Mouse (Mus musculus) testis, adult 2 months (tissue): Measurements from ENCODE around the gene Slc35b4.

ENCODE experiments used
- CTCF ChIP-seq: fragments of 200-500 bp; IDR thresholded peaks from 2 replicates; pipeline ENCODE4 v1.5.1; 2012; ENCODE audit warnings: low read depth, mild to moderate bottlenecking, inconsistent platforms, low read length, moderate library complexity; ENCODE audit not compliant: control insufficient read depth, insufficient read depth, insufficient replicate concordance
- POLR2A ChIP-seq: fragments of 200-500 bp; IDR thresholded peaks from 2 replicates; pipeline ENCODE4 v1.6.1; 2012; ENCODE audit warnings: low read depth, mild to moderate bottlenecking, inconsistent platforms, low read length, moderate library complexity; ENCODE audit not compliant: control insufficient read depth

DNA sequence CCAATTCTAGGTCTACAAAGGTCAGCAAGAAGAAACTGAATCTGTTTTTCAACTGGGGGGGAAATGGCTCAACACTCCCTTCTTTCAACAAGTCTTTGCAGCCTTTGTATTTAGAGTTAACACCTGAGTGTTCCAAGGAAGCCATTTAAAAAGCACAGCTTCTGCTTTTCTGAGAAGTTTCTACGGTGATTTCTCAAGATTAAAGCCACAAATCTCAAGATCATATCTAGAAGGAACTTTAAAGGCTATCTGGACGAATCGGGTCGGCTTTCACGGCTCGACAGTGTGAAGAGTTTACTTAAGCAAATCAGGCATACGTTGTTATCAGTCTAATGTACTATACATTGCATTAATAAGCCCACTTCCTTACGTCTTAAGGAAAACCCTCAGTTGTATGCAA is 2.2 kb downstream of the Slc35b4 start:
- no peak for TF ChIP-seq POLR2A
- no peak for TF ChIP-seq CTCF
